18 mouse cellular contexts compared by ENCODE assay signal in the genomic region with DNA sequence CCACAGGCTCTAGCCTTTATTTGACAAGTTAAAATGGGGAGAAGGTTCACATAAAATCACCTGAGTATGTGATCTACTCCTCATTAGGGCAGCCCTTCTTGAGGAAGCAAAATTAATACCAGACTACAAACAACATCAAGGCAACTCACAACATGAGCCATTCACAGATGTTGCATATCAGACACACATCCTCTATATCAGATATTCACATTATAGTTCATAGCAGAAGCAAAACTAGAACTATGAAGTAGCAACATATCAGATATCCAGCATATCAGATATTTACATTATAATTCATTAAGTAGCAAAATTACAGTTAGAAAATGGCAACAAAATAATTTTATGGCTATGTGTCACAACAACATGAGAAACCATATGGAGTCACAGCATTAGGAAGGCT.
DNase-seq lines count a peak whose midpoint lies in the region; ATAC-seq and TF ChIP-seq lines count a peak whose summit lies in the region.
"Had no signal": no experiment of that assay in that cellular context is flagged by ENCODE, and none has a peak within 500 bp of the region (broad histone marks: within the 10 kb centered on the region; RNA-seq: fewer than 3 reads in every experiment).

No protein-coding gene starts in this region.

- no peaks in the 10 kb centered on the region for H3K36me3 ChIP-seq in lung, embryonic 14.5 days (ENCODE audit: insufficient read depth)
- H3K36me3 ChIP-seq: G1E had no signal

- no peak overlapping the region for H3K9ac ChIP-seq in lung, embryonic 14.5 days

- H3K27me3 ChIP-seq in lung, embryonic 14.5 days (ENCODE audit: insufficient read depth, low read length) = no peaks in the 10 kb centered on the region
- H3K27me3 ChIP-seq: CH12.LX had no signal

- no peak overlapping the region for H3K4me3 ChIP-seq in lung, embryonic 14.5 days (ENCODE audit: low read depth, low read length)

- peak; percentile 58; the same call in 1 of the 2 replicates for ATAC-seq in lung, embryonic 14.5 days (ENCODE audit: insufficient read depth)
- ATAC-seq: activated CD4-positive, CD25-positive, alpha-beta regulatory T cell, adult 4 months; CD4-positive, CD25-positive, alpha-beta regulatory T cell, adult 4 months; Patski had no signal

- H3K4me1 ChIP-seq in lung, embryonic 14.5 days (ENCODE audit: insufficient read depth) = 0 out of 2 replicates have a peak, but pooled peaks cover 3% of the 10 kb centered on the region

- H3K9me3 ChIP-seq in lung, embryonic 14.5 days (ENCODE audit: low read depth, low read length) = no peaks in the 10 kb centered on the region
- H3K9me3 ChIP-seq: G1E had no signal

- H3K27ac ChIP-seq in lung, embryonic 14.5 days (ENCODE audit: low read depth) = no peak overlapping the region

- DNase-seq in lung, embryonic 14.5 days = peak; percentile 72
- DNase-seq in lung, postnatal 4 days = no peak
- DNase-seq: adrenal gland, adult 2 months; adrenal gland, adult 8-10 months; adrenal gland, postnatal 10 days; adrenal gland, postnatal 14 days; adrenal gland, postnatal 25 days; adrenal gland, postnatal 36 days; B cell, adult 2 months; cerebellum, adult 11 months; cerebellum, adult 11-12 months; cerebellum, adult 18-20 months; cerebellum, adult 2 months had no signal

- TF ChIP-seq CTCF in lung, embryonic 14.5 days (IDR thresholded peaks at IDR 0.05; ENCODE audit: low read depth) = no peak

- H3K4me2 ChIP-seq in lung, embryonic 14.5 days = no peak overlapping the region
